Mouse (Mus musculus) stomach, embryonic 15.5 days (tissue): ENCODE measurements around the gene Slc39a10. TPM values are rescaled to one million over a fixed set of nuclear protein-coding genes. Genes with fewer than 3 reads are reported as not detected.

ENCODE experiments used
- ATAC-seq: fragments of 200-750 bp; cut with Nextera tagmentation; 2 replicates; pipeline ENCODE4 v1.8.0; 2017; ENCODE audit warnings: low read depth, moderate number of reproducible peaks, moderate TSS enrichment; ENCODE audit not compliant: insufficient read depth, low FRiP score
- H3K27ac ChIP-seq: fragments of 300-500 bp; sonication (generic); 2 replicates; pipeline ENCODE4 v1.5.1; 2015; ENCODE audit warnings: mild to moderate bottlenecking, inconsistent platforms
- H3K27me3 ChIP-seq: fragments of 300-500 bp; sonication (generic); replicated peaks from 2 replicates; pipeline ENCODE4 v1.6.1; 2015; ENCODE audit warnings: inconsistent platforms
- H3K36me3 ChIP-seq: fragments of 300-500 bp; sonication (generic); 2 replicates; pipeline ENCODE4 v1.6.1; 2015; ENCODE audit warnings: inconsistent platforms
- H3K4me1 ChIP-seq: fragments of 300-500 bp; sonication (generic); 2 replicates; pipeline ENCODE4 v1.6.1; 2015; ENCODE audit warnings: inconsistent platforms
- H3K4me2 ChIP-seq: fragments of 300-500 bp; sonication (generic); 2 replicates; pipeline ENCODE4 v1.6.1; 2015; ENCODE audit warnings: mild to moderate bottlenecking, inconsistent platforms
- H3K4me3 ChIP-seq: fragments of 300-500 bp; sonication (generic); replicated peaks from 2 replicates; pipeline ENCODE4 v1.5.1; 2015; ENCODE audit warnings: inconsistent platforms
- H3K9ac ChIP-seq: fragments of 300-500 bp; sonication (generic); 2 replicates; pipeline ENCODE4 v1.6.1; 2015; ENCODE audit warnings: inconsistent platforms
- H3K9me3 ChIP-seq: fragments of 300-500 bp; sonication (generic); 2 replicates; pipeline ENCODE4 v1.6.1; 2016; ENCODE audit warnings: inconsistent platforms
- WGBS: fragments of 180-500 bp; shearing (Covaris S2); methylation state at CpG from one replicate; pipeline ENCODE4 v1.1.7; 2015; 5-methylcytosine and 5-hydroxymethylcytosine counted together
- polyA plus RNA-seq: library from polyadenylated mRNA; unstranded; fragments of >200 nt; fragmentation: Nextera tagmentation; extraction: Ambion mirVana; gene quantifications from 2 replicates; pipeline ENCODE4 v1.2.1, GENCODE M21; 2015

Slc39a10 gene
- polyA plus RNA-seq, result 41.5 and 44.4 TPM in 2 replicates

GRCm38 (mm10) chr1:46892752-46893151 is at the start of gene Slc39a10:
Gene Slc39a10, minus strand, starts transcription at chr1:46892852.
- Histone ChIP-seq H3K9ac (no peak within 1 kb of the TSS), H3K4me3 (no peak within 1 kb of the TSS), H3K27ac (no peak within 1 kb of the TSS), H3K27me3 (no peaks in the 10 kb centered on the region), H3K4me1 (0 out of 2 replicates have a peak, but pooled peaks cover 5% of the 10 kb centered on the region), H3K4me2 (no peak within 1 kb of the TSS), H3K9me3 (no peaks in the 10 kb centered on the region), H3K36me3 (no peaks in the 10 kb centered on the region)
- no peak for ATAC-seq
- 70% methylated on average over 3 of the region's 3 CpGs for WGBS

- ATAC-seq, result no peak
- H3K9ac ChIP-seq, result no peak overlapping the region
- H3K4me3 ChIP-seq, result no peak overlapping the region
- H3K4me2 ChIP-seq, result no peak overlapping the region
- WGBS, result 88% methylated on average over 2 of the region's 2 CpGs
- no peak overlapping the region for H3K27ac ChIP-seq
- H3K36me3 ChIP-seq, result no peaks in the 10 kb centered on the region
- no peaks in the 10 kb centered on the region for H3K4me1 ChIP-seq
- H3K27me3 ChIP-seq, result no peaks in the 10 kb centered on the region
- H3K9me3 ChIP-seq, result no peaks in the 10 kb centered on the region
Measured at GRCm38 (mm10) chr1:46939295-46939694, 46.6 kb upstream of the Slc39a10 start.

GRCm38 (mm10) chr1:46937641-46938040 is 45.0 kb upstream of the Slc39a10 start:
- H3K9me3 ChIP-seq, result no peaks in the 10 kb centered on the region
- H3K4me3 ChIP-seq, result no peak overlapping the region
- 78% methylated on average over 2 of the region's 2 CpGs for WGBS
- no peak overlapping the region for H3K4me2 ChIP-seq
- no peak overlapping the region for H3K9ac ChIP-seq
- no peaks in the 10 kb centered on the region for H3K36me3 ChIP-seq
- no peak overlapping the region for H3K27ac ChIP-seq
- H3K4me1 ChIP-seq, result no peaks in the 10 kb centered on the region
- no peak for ATAC-seq
- H3K27me3 ChIP-seq, result no peaks in the 10 kb centered on the region

GRCm38 (mm10) chr1:46927104-46927503 is 34.5 kb upstream of the Slc39a10 start:
- no peak overlapping the region for H3K9ac ChIP-seq
- H3K9me3 ChIP-seq, result no peaks in the 10 kb centered on the region
- H3K4me1 ChIP-seq, result no peaks in the 10 kb centered on the region
- H3K27me3 ChIP-seq, result no peaks in the 10 kb centered on the region
- no peak for ATAC-seq
- no peak overlapping the region for H3K4me3 ChIP-seq
- no peak overlapping the region for H3K27ac ChIP-seq
- no peak overlapping the region for H3K4me2 ChIP-seq
- no peaks in the 10 kb centered on the region for H3K36me3 ChIP-seq

- 46% methylated on average over 3 of the region's 3 CpGs for WGBS
Measured at GRCm38 (mm10) chr1:46926239-46926638, 33.6 kb upstream of the Slc39a10 start.

GRCm38 (mm10) chr1:46924992-46925391 is 32.3 kb upstream of the Slc39a10 start:
- H3K9me3 ChIP-seq, result no peaks in the 10 kb centered on the region
- H3K36me3 ChIP-seq, result no peaks in the 10 kb centered on the region
- no peak overlapping the region for H3K27ac ChIP-seq
- no peaks in the 10 kb centered on the region for H3K4me1 ChIP-seq
- ATAC-seq, result no peak
- H3K4me3 ChIP-seq, result no peak overlapping the region
- no peak overlapping the region for H3K9ac ChIP-seq
- H3K27me3 ChIP-seq, result no peaks in the 10 kb centered on the region
- no peak overlapping the region for H3K4me2 ChIP-seq

More at GRCm38 (mm10) chr1:46926239-46926638, 33.6 kb upstream of the Slc39a10 start:
- H3K4me1 ChIP-seq, result no peaks in the 10 kb centered on the region
- no peak overlapping the region for H3K4me3 ChIP-seq
- no peak overlapping the region for H3K27ac ChIP-seq
- no peaks in the 10 kb centered on the region for H3K27me3 ChIP-seq
- no peak for ATAC-seq
- H3K4me2 ChIP-seq, result no peak overlapping the region
- no peaks in the 10 kb centered on the region for H3K36me3 ChIP-seq
- no peaks in the 10 kb centered on the region for H3K9me3 ChIP-seq
- no peak overlapping the region for H3K9ac ChIP-seq

- H3K4me3 ChIP-seq, result no peak overlapping the region
- H3K36me3 ChIP-seq, result no peaks in the 10 kb centered on the region
- H3K9ac ChIP-seq, result no peak overlapping the region
- WGBS, result 90% methylated on average over 7 of the region's 7 CpGs
- no peak for ATAC-seq
- no peak overlapping the region for H3K27ac ChIP-seq
- H3K9me3 ChIP-seq, result no peaks in the 10 kb centered on the region
- no peak overlapping the region for H3K4me2 ChIP-seq
- H3K27me3 ChIP-seq, result no peaks in the 10 kb centered on the region
- H3K4me1 ChIP-seq, result no peaks in the 10 kb centered on the region
Measured at GRCm38 (mm10) chr1:46922904-46923303, 30.3 kb upstream of the Slc39a10 start.

- Histone ChIP-seq H3K9ac (no peak overlapping the region), H3K36me3 (no peaks in the 10 kb centered on the region), H3K9me3 (no peaks in the 10 kb centered on the region), H3K27ac (no peak overlapping the region), H3K4me1 (no peaks in the 10 kb centered on the region), H3K4me3 (no peak overlapping the region), H3K4me2 (no peak overlapping the region), H3K27me3 (no peaks in the 10 kb centered on the region)
- ATAC-seq, result no peak
Measured at GRCm38 (mm10) chr1:46921630-46922029, 29.0 kb upstream of the Slc39a10 start.

GRCm38 (mm10) chr1:46916237-46916636 is 23.6 kb upstream of the Slc39a10 start:
- ATAC-seq, result no peak
- H3K9me3 ChIP-seq, result no peaks in the 10 kb centered on the region

GRCm38 (mm10) chr1:46914349-46914748 is 21.7 kb upstream of the Slc39a10 start:
- Histone ChIP-seq H3K27ac (no peak overlapping the region), H3K36me3 (no peaks in the 10 kb centered on the region), H3K4me3 (no peak overlapping the region), H3K9ac (no peak overlapping the region), H3K9me3 (no peaks in the 10 kb centered on the region), H3K4me2 (no peak overlapping the region), H3K4me1 (no peaks in the 10 kb centered on the region), H3K27me3 (no peaks in the 10 kb centered on the region)
- WGBS, result 62% methylated on average over 1 of the region's 1 CpGs
- no peak for ATAC-seq

More at GRCm38 (mm10) chr1:46916237-46916636, 23.6 kb upstream of the Slc39a10 start:
- Histone ChIP-seq H3K9ac (no peak overlapping the region), H3K4me3 (no peak overlapping the region), H3K4me2 (no peak overlapping the region), H3K27ac (no peak overlapping the region), H3K4me1 (no peaks in the 10 kb centered on the region), H3K27me3 (no peaks in the 10 kb centered on the region), H3K36me3 (no peaks in the 10 kb centered on the region)

- ATAC-seq, result no peak
- H3K36me3 ChIP-seq, result no peaks in the 10 kb centered on the region
- H3K9me3 ChIP-seq, result no peaks in the 10 kb centered on the region
- no peaks in the 10 kb centered on the region for H3K4me1 ChIP-seq
- 73% methylated on average over 1 of the region's 1 CpGs for WGBS
- no peak overlapping the region for H3K27ac ChIP-seq
- no peaks in the 10 kb centered on the region for H3K27me3 ChIP-seq
- no peak overlapping the region for H3K9ac ChIP-seq
- H3K4me3 ChIP-seq, result no peak overlapping the region
- H3K4me2 ChIP-seq, result no peak overlapping the region
Measured at GRCm38 (mm10) chr1:46912506-46913156, 20.0 kb upstream of the Slc39a10 start.

GRCm38 (mm10) chr1:46910154-46910553 is 17.5 kb upstream of the Slc39a10 start:
- no peak overlapping the region for H3K4me2 ChIP-seq
- H3K36me3 ChIP-seq, result no peaks in the 10 kb centered on the region
- WGBS, result 89% methylated on average over 3 of the region's 3 CpGs
- no peak overlapping the region for H3K4me3 ChIP-seq
- no peaks in the 10 kb centered on the region for H3K27me3 ChIP-seq
- H3K9ac ChIP-seq, result no peak overlapping the region
- no peak overlapping the region for H3K27ac ChIP-seq
- no peaks in the 10 kb centered on the region for H3K4me1 ChIP-seq
- no peaks in the 10 kb centered on the region for H3K9me3 ChIP-seq
- no peak for ATAC-seq

GRCm38 (mm10) chr1:46905706-46906105 is 13.1 kb upstream of the Slc39a10 start:
- Histone ChIP-seq H3K9ac (no peak overlapping the region), H3K4me2 (no peak overlapping the region), H3K9me3 (no peaks in the 10 kb centered on the region), H3K27me3 (no peaks in the 10 kb centered on the region), H3K4me1 (no peaks in the 10 kb centered on the region), H3K27ac (no peak overlapping the region), H3K4me3 (no peak overlapping the region), H3K36me3 (no peaks in the 10 kb centered on the region)
- ATAC-seq, result no peak
- 66% methylated on average over 5 of the region's 5 CpGs for WGBS
